Mouse (Mus musculus) CH12.LX (cell line): ENCODE data around the gene Moap1. TPM values are rescaled to one million over a fixed set of nuclear protein-coding genes. Genes with fewer than 3 reads are reported as not detected.
A peak's percentile ranks its signal among the peaks of the same experiment; 100 is the strongest.

Experiments used
- DNase-seq: peaks from one replicate; pipeline ENCODE4 v3.0.0-alpha.2; 2013; ENCODE audit errors: extremely low read depth
- H3K27ac ChIP-seq: 2 replicates; pipeline ENCODE4 v1.5.1; 2012; ENCODE audit warnings: low read depth, mild to moderate bottlenecking, control low read depth, moderate library complexity; ENCODE audit not compliant: insufficient read depth
- H3K27me3 ChIP-seq: replicated peaks from 2 replicates; pipeline ENCODE3; 2012; ENCODE audit warnings: inconsistent platforms
- H3K36me3 ChIP-seq, 2 experiments: replicated peaks in 1 of 2; 2 replicates each; pipeline versions ENCODE3 to v1.6.1; 2012; ENCODE audit warnings: inconsistent platforms in 1 of 2, low read length in 1 of 2, mild to moderate bottlenecking in 1 of 2, mixed read lengths in 1 of 2, moderate library complexity in 1 of 2; ENCODE audit not compliant: control insufficient read depth in 1 of 2, insufficient read depth in 1 of 2
- H3K4me1 ChIP-seq, 2 experiments: 2 replicates each; pipeline ENCODE4 v1.6.1; 2012; ENCODE audit warnings: inconsistent platforms in 1 of 2, moderate library complexity in 1 of 2; ENCODE audit not compliant: insufficient read depth in 2 of 2, control insufficient read depth in 1 of 2
- H3K4me2 ChIP-seq: 2 replicates; pipeline ENCODE4 v1.6.1; 2012; ENCODE audit warnings: low read depth, mild to moderate bottlenecking, control low read depth; ENCODE audit not compliant: poor library complexity, insufficient read depth, severe bottlenecking
- H3K4me3 ChIP-seq, 3 experiments: fragments of 150-350 bp in 1 of 3; sonication (generic) in 1 of 3; replicated peaks in 1 of 3; 2 replicates each; pipeline versions ENCODE3 to v1.5.1; 2011 to 2012; ENCODE audit warnings: low read depth in 2 of 3, low read length in 2 of 3, mild to moderate bottlenecking in 2 of 3, moderate library complexity in 2 of 3, control low read depth in 1 of 3, improper control_type of control experiment in 1 of 3, inconsistent platforms in 1 of 3, mixed read lengths in 1 of 3; ENCODE audit not compliant: poor library complexity in 1 of 3
- H3K79me2 ChIP-seq: replicated peaks from 2 replicates; pipeline ENCODE4 v1.6.1; 2012; ENCODE audit warnings: mild to moderate bottlenecking, moderate library complexity; ENCODE audit not compliant: control insufficient read depth, poor library complexity, insufficient read depth, severe bottlenecking; ENCODE audit errors: extremely low read depth
- H3K9ac ChIP-seq: 2 replicates; pipeline ENCODE4 v1.6.1; 2012; ENCODE audit warnings: low read depth, mild to moderate bottlenecking, control low read depth, moderate library complexity; ENCODE audit not compliant: insufficient read depth
- H3K9me3 ChIP-seq: replicated peaks from 2 replicates; pipeline ENCODE3; 2012; ENCODE audit warnings: low read length, inconsistent platforms, mixed read lengths
- BHLHE40 ChIP-seq: IDR thresholded peaks from 2 replicates; pipeline ENCODE4 v1.6.1; 2011; ENCODE audit warnings: mild to moderate bottlenecking, low read depth, low read length, improper control_type of control experiment
- CTCF ChIP-seq, 2 experiments: IDR thresholded peaks in 1 of 2; conservative IDR thresholded peaks in 1 of 2; 2 replicates each; pipeline ENCODE4 v1.5.1; 2011 to 2012; ENCODE audit warnings: low read depth in 2 of 2, low read length in 2 of 2, improper control_type of control experiment in 1 of 2, inconsistent platforms in 1 of 2, mild to moderate bottlenecking in 1 of 2, moderate library complexity in 1 of 2
- GABPA ChIP-seq: IDR thresholded peaks from 2 replicates; pipeline ENCODE4 v1.6.1; 2012; ENCODE audit warnings: low read depth, low read length, improper control_type of control experiment, inconsistent platforms; ENCODE audit not compliant: insufficient replicate concordance
- HCFC1 ChIP-seq: IDR thresholded peaks from 2 replicates; pipeline ENCODE4 v1.6.1; 2012; ENCODE audit warnings: low read depth, mild to moderate bottlenecking, inconsistent platforms, low read length, improper control_type of control experiment
- JUN ChIP-seq: IDR thresholded peaks from 2 replicates; pipeline ENCODE4 v1.6.1; 2011; ENCODE audit warnings: low read depth, mild to moderate bottlenecking, low read length, improper control_type of control experiment, moderate library complexity; ENCODE audit not compliant: insufficient read depth
- JUND ChIP-seq: conservative IDR thresholded peaks from 2 replicates; pipeline ENCODE4 v1.6.1; 2011; ENCODE audit warnings: low read depth, low read length, improper control_type of control experiment
- KAT2A ChIP-seq: IDR thresholded peaks from 2 replicates; pipeline ENCODE4 v1.6.1; 2012; ENCODE audit warnings: low read length, improper control_type of control experiment, inconsistent platforms; ENCODE audit not compliant: insufficient replicate concordance
- MAFK ChIP-seq: IDR thresholded peaks from 2 replicates; pipeline ENCODE4 v1.6.1; 2011; ENCODE audit warnings: low read length, improper control_type of control experiment; ENCODE audit not compliant: insufficient replicate concordance
- MAX ChIP-seq: IDR thresholded peaks from 2 replicates; pipeline ENCODE4 v1.6.1; 2011; ENCODE audit warnings: low read length, improper control_type of control experiment
- POLR2A ChIP-seq: IDR thresholded peaks from 2 replicates; pipeline ENCODE4 v1.6.1; 2011; ENCODE audit warnings: low read depth, mild to moderate bottlenecking, improper control_type of control experiment, low read length
- RAD21 ChIP-seq: IDR thresholded peaks from 2 replicates; pipeline ENCODE4 v1.6.1; 2011; ENCODE audit warnings: low read depth, mild to moderate bottlenecking, low read length, improper control_type of control experiment, moderate library complexity
- RCOR1 ChIP-seq: conservative IDR thresholded peaks from 2 replicates; pipeline ENCODE4 v1.6.1; 2012; ENCODE audit warnings: low read depth, mild to moderate bottlenecking, inconsistent platforms, low read length, improper control_type of control experiment
- SIN3A ChIP-seq: IDR thresholded peaks from 2 replicates; pipeline ENCODE4 v1.6.1; 2012; ENCODE audit warnings: low read length, improper control_type of control experiment, inconsistent platforms
- SMC3 ChIP-seq: IDR thresholded peaks from 2 replicates; pipeline ENCODE4 v1.6.1; 2011; ENCODE audit warnings: low read depth, low read length, improper control_type of control experiment
- TBP ChIP-seq: conservative IDR thresholded peaks from 2 replicates; pipeline ENCODE4 v1.6.1; 2011; ENCODE audit warnings: low read depth, low read length, improper control_type of control experiment
- TCF12 ChIP-seq: IDR thresholded peaks from 2 replicates; pipeline ENCODE4 v1.6.1; 2014; ENCODE audit warnings: low read depth, mild to moderate bottlenecking, inconsistent platforms, low read length, improper control_type of control experiment
- UBTF ChIP-seq: IDR thresholded peaks from 2 replicates; pipeline ENCODE4 v1.6.1; 2012; ENCODE audit warnings: low read depth, mild to moderate bottlenecking, inconsistent platforms, low read length, improper control_type of control experiment, moderate library complexity
- USF2 ChIP-seq: conservative IDR thresholded peaks from 2 replicates; pipeline ENCODE4 v1.6.1; 2011; ENCODE audit warnings: low read depth, low read length, improper control_type of control experiment
- ZNF384 ChIP-seq: IDR thresholded peaks from 2 replicates; pipeline ENCODE4 v1.6.1; 2012; ENCODE audit warnings: low read depth, low read length, improper control_type of control experiment, inconsistent platforms
- dilution Hi-C: fragments of 300-500 bp; cut with MboI; formaldehyde crosslinking; loops from 2 replicates; pipeline ENCODE4 v1.14.3; 2020; ENCODE audit warnings: low sequenced_read_pairs; ENCODE audit not compliant: extremely low pct_unique_long_range_greater_than_20kb, extremely low pct_ligation_motif_present
- in situ Hi-C: fragments of 300-500 bp; cut with MboI; formaldehyde crosslinking; loops from 3 replicates; pipeline ENCODE4 v1.14.3; 2019; ENCODE audit warnings: low sequenced_read_pairs, low pct_ligation_motif_present, low pct_unique_long_range_greater_than_20kb, mixed read lengths
- polyA plus RNA-seq: library from polyadenylated mRNA; unstranded; fragments of >175 nt; gene quantifications from 2 replicates; pipeline ENCODE4 v1.2.1, GENCODE M21; 2012; ENCODE audit warnings: low read depth; ENCODE audit not compliant: insufficient read length
- total RNA-seq, 2 experiments: library from RNA; depleted of rRNA; stranded (reverse); fragments of 300-350 nt in 1 of 2; fragments of >200 nt in 1 of 2; gene quantifications; 2 replicates each; pipeline ENCODE4 v1.2.3; 2012 to 2014

The Moap1 gene
- total and polyA plus RNA-seq, 3 experiments, result 5.5 to 7.1 (median 6.1) TPM

DNA sequence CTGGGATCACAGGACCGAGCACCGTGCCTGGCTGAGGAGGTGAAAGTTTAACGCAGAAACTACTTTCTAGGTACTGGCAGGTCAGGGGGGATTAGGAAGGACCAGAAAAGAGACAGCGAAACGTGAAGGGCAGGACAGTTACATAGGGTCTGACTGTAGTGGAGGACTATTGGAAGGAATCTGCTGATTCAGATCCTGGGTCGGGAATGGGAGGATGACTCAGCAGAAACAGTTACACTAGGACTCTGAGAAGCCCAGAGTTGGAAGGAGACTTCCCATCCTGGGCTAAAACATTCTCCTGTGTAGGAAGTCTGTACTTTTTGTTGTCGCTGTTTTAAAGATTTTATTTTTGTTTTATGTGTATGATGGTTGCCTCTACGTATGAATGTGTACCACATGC, 28.1 kb upstream of the Moap1 start:
- Histone ChIP-seq H3K4me1 (peaks cover 0 to 3% of the 10 kb centered on the region in 2 experiments; a peak in 1 of 4 replicates), H3K27me3 (no peaks in the 10 kb centered on the region)
- dilution Hi-C loops (no loop called here), in situ Hi-C loops (no loop called here)
- TF ChIP-seq HCFC1, result no peak
- TF ChIP-seq SMC3, result no peak
- TF ChIP-seq UBTF, result no peak
- TF ChIP-seq MAFK, result peak; percentile 21; the same call in 1 of the 2 replicates
- TF ChIP-seq, all 38 proteins: peak for 1
- Histone ChIP-seq H3K9me3 (peaks cover 2% of the 10 kb centered on the region), H3K4me3 (no peak overlapping the region), H3K27ac (no peak overlapping the region), H3K9ac (no peak overlapping the region), H3K36me3 (peaks cover 74 to 94% of the 10 kb centered on the region in 2 experiments), H3K79me2 (no peaks in the 10 kb centered on the region), H3K4me2 (no peak overlapping the region)
- DNase-seq, result no peak

DNA sequence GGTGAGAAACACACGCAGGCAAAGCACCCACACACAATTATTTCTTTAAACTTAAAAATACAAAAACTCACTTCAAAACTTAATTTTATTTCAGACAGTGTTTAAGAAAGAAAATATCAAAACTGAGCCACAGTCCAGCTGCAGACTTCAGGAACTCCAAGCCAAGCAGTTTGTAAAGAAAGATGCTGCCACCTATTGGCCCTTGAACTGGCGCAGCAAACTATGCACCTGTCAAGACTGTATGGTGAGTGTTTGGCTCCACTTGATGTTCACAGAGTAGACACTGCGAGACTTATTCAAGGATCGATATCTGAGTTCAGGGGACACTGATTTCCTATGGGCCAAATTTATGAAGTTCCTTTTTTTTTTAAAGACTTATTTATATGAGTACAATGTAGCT, 25.5 kb upstream of the Moap1 start:
- in situ Hi-C loops, result no loop called here
- TF ChIP-seq USF2 (no peak), KAT2A (no peak), GABPA (no peak), CTCF (conservative IDR thresholded peaks at IDR 0.05 in 1 of 2, IDR thresholded peaks at IDR 0.05 in 1 of 2; ENCODE audit: low read depth in 2 of 2, low read length in 2 of 2) (peak in 1 of 2 experiments; percentile 60; a peak in 2 of 4 replicates), TCF12 (no peak), RAD21 (peak; percentile 57), MAX (no peak), POLR2A (no peak), SIN3A (no peak), TBP (no peak), JUND (no peak), BHLHE40 (no peak)
- H3K4me2 ChIP-seq, result no peak overlapping the region

DNA sequence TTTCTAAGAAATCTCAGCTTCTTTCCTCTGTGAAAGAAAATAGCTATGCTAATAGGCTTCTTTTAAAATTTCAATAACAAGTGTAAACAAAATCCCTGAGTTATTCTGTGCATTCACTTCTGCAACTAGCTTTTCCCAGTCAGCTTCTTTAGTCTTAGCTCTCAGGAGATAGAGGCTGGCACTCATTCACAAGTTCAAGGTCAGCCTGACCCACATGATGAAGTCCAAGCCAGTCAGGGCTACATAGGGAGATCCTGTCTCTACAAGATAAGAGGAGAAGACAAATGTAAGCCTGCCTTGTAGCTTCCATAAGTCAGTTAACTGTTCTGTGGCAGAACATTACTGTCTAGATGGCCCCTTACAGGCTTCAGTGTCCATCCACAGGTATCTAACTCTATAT, 20.2 kb upstream of the Moap1 start:
- Histone ChIP-seq H3K4me1 (peaks cover 6 to 60% of the 10 kb centered on the region in 2 experiments; a peak in 3 of 4 replicates), H3K9ac (no peak overlapping the region), H3K9me3 (no peaks in the 10 kb centered on the region), H3K36me3 (peaks cover 31 to 63% of the 10 kb centered on the region in 2 experiments), H3K4me3 (no peak overlapping the region), H3K4me2 (no peak overlapping the region), H3K79me2 (peaks cover 28% of the 10 kb centered on the region), H3K27ac (no peak overlapping the region), H3K27me3 (no peaks in the 10 kb centered on the region)
- in situ Hi-C loops (no loop called here), dilution Hi-C loops (no loop called here)
- DNase-seq, result no peak
- TF ChIP-seq SMC3 (no peak), BHLHE40 (no peak), SIN3A (no peak), JUN (no peak), RCOR1 (no peak), ZNF384 (no peak)
- TF ChIP-seq, all 38 proteins: peak for 0

More for the DNA sequence above, 25.5 kb upstream of the Moap1 start:
- no peaks in the 10 kb centered on the region; the same call in 1 of the 2 replicates for H3K79me2 ChIP-seq
- peaks cover 63 to 92% of the 10 kb centered on the region in 2 experiments for H3K36me3 ChIP-seq
- no peak overlapping the region for H3K27ac ChIP-seq
- no peak for DNase-seq
- H3K4me1 ChIP-seq, result peaks cover 2 to 25% of the 10 kb centered on the region in 2 experiments; a peak in 3 of 4 replicates
- no peak overlapping the region for H3K4me3 ChIP-seq
- dilution Hi-C loops, result no loop called here
- no peaks in the 10 kb centered on the region for H3K27me3 ChIP-seq
- peaks cover 2% of the 10 kb centered on the region for H3K9me3 ChIP-seq
- H3K9ac ChIP-seq, result no peak overlapping the region
